Mouse (Mus musculus) ovary, postnatal 10 days (tissue): ENCODE data around the gene Epb41.
A peak's percentile ranks its signal among the peaks of the same experiment; 100 is the strongest.

ENCODE experiments used
- DNase-seq: peaks from one replicate; pipeline ENCODE4 v3.0.0; 2022; ENCODE audit warnings: low spot score

Gene Epb41

DNA sequence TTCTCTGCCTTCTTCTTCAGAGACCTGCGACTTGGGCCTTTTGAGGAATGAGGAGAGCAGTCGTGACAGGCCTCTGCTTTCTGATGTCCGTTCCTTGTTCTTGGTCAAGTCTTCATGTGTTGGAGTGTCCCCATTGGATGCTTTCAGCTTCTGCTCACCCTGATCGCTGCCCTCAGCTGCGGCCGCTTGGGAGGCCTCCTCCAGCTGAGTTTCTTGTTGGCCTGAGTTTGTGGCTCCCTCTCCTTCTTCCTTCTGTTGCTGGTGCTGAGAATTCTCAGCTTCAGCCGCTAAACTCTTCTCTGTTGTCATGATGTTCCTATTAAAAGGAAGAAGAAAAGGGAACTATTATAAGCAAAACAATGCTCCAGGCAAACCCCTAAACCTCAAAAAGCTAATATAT lies 68.0 kb downstream of the Epb41 start:
- no peak for DNase-seq

GRCm38 (mm10) chr4:131998641-131999040 lies 76.5 kb downstream of the Epb41 start:
- no peak for DNase-seq

- no peak for DNase-seq
These were observed 77.6 kb downstream of the Epb41 start for GRCm38 (mm10) chr4:131997476-131997875.

- DNase-seq = no peak
These were observed 78.1 kb downstream of the Epb41 start for GRCm38 (mm10) chr4:131996985-131997384.

DNA sequence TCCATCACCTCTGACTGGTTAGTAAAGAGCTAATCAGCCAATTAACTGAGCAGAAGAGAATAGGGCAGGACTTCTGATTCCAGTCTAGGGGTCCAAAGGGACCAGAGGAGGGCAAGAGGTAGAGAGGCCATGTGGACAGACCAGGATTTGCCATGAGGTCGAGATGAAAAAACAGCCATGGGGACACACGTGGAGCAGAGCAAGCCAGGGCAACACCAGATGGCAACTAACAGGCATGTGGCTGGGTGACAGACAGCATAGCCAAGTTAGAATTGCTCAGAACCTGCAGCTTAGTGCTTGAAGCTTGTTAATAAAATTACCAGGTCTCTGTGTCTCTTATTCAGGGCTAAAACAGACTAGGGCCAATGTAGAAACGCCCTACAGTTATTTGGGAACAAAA lies 81.3 kb downstream of the Epb41 start:
- DNase-seq = no peak

DNA sequence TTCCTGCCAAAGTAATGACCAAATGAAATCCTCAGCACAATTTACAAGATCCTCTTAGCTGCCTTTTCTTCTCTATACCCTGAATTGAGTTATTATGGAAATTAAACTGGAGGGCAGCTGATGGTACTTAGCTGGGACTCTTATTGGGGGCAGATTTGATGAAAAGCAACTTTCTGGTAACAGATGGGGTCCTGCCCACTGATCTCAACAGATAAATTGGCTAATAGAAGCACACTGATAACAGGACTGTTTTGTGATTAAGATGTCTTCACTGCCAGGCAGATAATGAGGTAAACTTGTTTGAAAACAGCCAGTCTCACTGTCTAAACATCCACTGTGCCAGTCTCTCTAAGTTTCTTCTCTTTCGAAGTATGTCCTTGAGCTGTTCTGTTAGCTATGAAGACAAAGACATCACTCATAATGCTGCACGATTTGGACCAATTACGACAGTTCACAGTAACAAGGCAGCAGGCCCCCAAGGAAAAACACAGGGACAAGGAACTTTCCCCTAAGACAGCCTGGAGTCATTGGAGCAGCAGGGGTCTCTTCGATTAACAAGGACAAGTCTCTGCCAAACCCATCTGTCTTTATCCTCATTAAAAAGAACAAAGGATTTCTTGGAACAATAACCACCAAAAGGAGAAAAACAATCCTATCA lies 92.1 kb downstream of the Epb41 start:
- DNase-seq = no peak

GRCm38 (mm10) chr4:131981755-131982154 lies 93.4 kb downstream of the Epb41 start:
- no peak for DNase-seq

DNA sequence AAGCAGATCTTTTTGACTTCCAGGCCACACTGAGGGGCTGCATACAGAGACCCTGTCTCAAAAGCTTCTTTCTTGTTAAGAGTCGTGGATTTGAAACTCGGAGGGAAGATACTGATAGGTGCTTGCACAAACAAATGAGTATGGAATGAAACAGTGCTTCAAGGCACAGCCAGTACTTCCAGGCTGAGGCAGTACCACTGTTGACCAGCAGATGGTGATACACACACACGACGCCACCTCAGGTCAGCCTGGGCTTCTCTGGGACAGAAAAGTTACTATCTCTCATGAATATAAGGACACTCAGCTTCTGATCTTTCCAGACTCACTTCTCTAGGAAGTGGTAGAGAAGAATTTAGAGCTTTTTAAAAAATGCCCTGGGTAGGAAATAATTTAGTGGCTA lies 97.9 kb downstream of the Epb41 start:
- DNase-seq = peak; percentile 55

GRCm38 (mm10) chr4:131970244-131970853 lies 104.8 kb downstream of the Epb41 start:
- DNase-seq = no peak

GRCm38 (mm10) chr4:131968873-131969272 lies 106.2 kb downstream of the Epb41 start:
- no peak for DNase-seq

GRCm38 (mm10) chr4:131957161-131957560 lies 118.0 kb downstream of the Epb41 start:
- no peak for DNase-seq

DNA sequence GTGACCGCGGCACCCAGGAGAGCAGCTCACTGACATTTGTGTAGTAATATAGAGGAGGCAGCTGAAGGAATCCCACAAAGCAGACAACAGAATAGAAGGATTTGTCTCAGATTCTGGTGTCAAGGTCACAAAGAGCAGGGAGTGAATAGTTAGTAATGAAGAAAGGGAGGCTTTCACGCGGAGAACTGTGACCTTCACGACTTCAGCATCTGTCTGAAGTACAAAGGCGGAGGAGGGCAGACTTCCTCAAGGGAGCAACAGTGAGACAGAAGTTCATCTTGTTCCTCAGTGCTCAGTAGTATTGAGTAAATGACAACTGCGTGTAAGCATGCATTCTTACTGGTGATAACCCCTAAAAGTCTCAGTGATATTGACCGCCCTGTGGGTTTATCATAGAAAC lies 124.5 kb downstream of the Epb41 start:
- DNase-seq = no peak

- DNase-seq = no peak
These were observed 125.2 kb downstream of the Epb41 start for GRCm38 (mm10) chr4:131949903-131950302.

DNA sequence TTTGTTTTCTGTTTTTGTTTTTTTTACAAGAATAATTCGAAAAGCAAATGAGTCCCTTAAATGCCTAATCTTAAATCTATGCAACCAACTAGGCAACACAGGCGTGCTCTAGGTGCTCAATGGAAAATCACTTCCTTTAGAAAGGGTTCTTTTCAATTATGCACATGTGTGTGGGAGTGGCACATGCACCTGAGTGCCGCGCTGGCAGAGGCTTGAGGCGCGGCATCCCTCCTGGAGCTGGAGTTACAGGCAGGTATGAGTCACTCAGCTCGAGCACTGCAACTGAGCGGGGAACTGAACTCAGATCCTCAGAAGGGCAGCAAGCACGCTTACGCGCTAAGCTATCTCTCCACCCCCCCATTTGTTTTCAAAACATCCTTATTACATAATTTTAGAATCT lies 127.3 kb downstream of the Epb41 start:
- no peak for DNase-seq

- no peak for DNase-seq
These were observed 134.3 kb downstream of the Epb41 start for GRCm38 (mm10) chr4:131940846-131941245.

DNA sequence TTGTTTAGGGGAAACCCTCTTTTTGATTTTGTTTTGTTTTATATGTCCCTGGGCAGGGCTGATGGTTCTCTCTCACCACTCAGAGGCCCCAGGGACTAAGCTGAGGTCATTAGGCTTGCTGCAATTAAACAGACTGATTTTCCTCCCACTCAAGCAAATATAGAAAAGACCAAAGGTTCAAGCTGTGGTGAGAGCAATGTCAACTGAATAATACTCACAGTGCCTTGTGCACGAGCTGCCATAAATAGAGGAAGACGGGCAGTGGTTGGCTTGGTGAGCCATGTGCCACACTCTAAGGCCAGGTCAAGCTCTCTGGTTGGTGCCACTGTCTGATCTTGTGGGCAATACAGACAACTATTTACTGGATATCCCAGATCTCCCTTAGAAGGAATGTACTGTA lies 135.7 kb downstream of the Epb41 start:
- no peak for DNase-seq

GRCm38 (mm10) chr4:131929146-131929545 lies 146.0 kb downstream of the Epb41 start:
- no peak for DNase-seq

DNA sequence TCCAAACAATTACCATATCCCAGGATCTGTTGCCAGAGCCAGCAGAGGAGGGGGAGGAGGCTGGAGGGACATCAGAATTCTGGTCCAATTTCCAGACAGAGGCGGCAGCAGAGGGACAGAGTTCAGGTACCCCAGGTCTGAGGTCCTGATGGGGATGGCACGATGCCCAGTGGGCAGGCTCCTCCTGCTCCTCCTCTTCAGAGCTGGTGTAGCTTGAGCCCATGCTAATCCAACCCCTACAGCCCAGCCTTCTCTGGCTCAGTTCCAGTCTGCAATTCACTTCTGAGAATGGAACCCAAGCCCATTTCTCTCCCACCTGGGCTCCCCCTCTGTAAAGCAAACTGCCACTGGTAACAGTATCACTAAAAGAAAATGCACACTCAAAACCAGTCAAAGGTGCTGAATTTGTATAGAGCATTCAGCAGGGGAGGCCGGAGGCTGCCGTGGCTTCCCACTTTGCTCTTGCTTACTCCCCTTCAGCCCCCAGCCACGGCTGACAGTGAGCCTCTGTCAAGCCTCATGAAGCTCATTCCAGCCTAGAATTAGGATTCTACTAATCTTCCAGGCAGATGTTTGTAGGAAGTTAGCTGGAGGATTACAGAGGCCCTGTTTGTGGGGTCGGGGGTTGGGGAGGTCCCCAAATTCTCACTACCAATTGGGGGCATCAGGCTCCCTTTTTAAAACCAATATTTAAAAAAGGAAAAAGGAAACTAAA lies 150.9 kb downstream of the Epb41 start:
- no peak for DNase-seq

DNA sequence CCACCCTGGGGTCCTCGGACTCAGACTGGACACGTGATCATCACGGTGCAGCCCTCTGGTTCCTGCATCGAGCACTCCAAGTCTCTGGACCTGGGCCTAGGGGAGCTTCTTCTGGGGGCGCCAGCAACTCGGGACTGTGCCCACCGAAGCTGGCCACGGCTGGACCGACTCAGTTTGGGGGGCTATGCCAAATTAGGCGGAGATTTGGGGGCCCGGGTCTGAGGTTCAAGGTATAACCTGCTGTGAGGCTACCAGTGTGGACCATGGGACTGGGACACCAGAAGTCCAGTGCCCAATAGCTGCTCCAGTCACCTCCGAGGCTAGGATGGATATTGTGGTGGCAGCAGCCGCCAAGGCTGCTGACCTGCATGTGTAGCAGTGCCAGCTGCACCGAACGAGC lies 152.7 kb downstream of the Epb41 start:
- DNase-seq = no peak

DNA sequence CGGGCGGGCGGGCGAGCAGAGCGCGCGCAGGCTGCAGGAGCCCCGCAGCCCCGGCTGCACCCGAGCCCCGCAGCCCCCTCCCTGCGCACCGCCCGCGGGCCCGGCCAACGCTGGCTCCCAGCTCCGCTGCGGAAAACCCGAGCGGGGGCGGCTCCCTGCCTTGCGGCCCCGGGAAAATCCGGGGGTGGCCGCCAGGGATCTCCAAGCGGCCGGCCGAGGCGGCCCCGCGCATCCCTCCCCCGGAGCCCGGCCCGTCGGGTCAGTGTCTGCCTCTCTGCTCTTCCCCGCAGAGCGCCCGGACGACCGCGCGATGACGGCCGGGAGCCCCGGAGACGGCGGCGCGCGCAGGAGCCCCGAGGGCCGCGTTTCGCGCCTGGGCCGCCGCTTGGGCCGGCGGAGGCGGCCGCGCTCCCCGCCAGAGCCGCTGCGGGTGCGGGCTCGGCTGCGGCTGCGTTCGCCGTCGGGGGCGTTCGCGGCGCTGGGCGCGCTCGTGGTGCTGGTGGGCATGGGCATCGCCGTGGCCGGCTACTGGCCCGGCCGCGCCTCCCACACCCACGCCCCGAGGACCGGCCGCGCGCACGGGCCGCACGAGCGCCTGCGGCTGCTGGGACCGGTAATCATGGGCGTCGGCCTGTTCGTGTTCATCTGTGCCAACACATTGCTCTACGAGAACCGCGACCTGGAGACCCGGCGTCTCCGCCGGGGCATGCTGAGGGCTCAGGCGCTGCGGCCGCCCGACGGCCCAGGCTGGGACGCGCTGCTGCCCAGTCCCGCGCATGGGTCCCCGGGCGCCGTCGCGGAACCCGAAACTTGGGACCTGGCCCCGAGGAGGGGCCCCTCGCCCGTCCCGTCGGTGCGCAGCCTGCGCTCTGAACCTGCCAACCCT lies 153.4 kb downstream of the Epb41 start, which contains the start of gene Tmem200b:
Gene Tmem200b (plus strand): TSS at position 311 of the 886 bp plus-strand sequence.
- DNase-seq = no peak

DNA sequence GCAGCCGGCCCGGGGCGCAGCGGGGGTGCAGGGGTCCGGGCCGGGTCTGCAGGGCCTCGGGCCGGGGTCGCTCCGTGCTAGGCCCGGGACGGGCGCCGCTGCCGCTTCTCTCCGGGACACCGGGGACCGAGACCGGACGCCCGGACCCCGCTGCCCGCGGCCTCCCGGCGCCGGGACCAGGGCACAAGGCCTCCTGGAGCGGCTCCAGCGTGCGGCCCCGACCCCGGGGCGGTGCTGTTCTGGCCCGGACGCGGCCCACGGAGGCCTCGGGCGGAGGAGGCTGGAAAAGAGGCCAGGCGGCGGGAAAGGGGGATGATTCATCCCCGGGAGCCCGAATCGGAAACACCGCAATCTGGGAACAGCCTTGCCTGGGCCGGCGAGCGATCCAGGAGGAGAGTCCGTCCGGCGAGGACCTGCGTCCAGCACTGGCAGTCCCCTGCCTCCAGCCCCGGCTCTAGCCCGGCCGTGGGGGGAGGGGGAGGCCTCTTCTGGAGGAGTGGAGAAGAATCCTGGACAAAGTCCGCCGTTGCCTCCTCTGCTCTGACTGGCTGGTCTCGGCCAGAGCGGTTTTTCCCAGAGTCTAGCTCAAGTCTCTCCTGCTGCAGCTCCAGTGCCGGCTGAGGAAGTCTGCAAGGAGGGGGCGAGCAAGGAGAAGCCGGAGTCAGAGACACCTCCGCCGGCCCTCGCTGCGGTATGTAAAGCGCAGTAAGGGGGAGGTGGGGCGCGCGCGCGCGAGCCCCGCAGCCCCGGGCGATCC lies 154.3 kb downstream of the Epb41 start:
- no peak for DNase-seq
